Mouse (Mus musculus): ENCODE data around the gene Osbpl5. TPM values are rescaled to one million over a fixed set of nuclear protein-coding genes. Genes with fewer than 3 reads are reported as not detected.

The Osbpl5 gene
- polyA plus RNA-seq, 1 experiment from 2014 or later: 29.9 TPM

DNA sequence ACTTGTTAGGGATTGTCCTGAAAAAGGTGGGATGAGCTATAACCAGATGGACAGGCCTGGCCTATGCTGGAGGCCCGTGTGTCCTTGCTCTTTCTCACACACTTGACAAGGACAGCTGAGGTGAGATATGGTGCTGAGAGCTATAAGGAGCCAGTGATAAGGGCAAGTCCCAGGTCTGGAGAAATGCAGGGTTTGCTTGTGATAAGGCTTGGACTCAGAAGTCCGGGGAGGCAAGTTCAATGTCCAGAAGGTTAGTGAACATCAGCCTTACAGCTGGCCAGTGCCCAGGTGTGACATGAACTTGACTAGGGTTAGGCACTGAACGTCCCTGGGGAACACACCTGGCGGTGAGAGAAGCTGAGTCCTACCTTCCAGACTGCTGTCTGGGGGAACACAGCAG, 4.7 kb downstream of the Osbpl5 start:
- ATAC-seq (ENCODE audit: low FRiP score, low TSS enrichment): no peak
- Histone ChIP-seq H3K9me3 (ENCODE audit: control insufficient read depth, low read length) (no peaks in the 10 kb centered on the region), H3K27me3 (ENCODE audit: control insufficient read depth, insufficient read depth, low read length) (peaks cover 3% of the 10 kb centered on the region), H3K4me3 (ENCODE audit: low read depth, low read length) (no peak overlapping the region), H3K36me3 (ENCODE audit: control insufficient read depth, insufficient read depth, low read length) (no peaks in the 10 kb centered on the region), H3K4me2 (replicated peaks; ENCODE audit: low read depth) (no peak overlapping the region), H3K9ac (ENCODE audit: low read length) (no peak overlapping the region), H3K4me1 (replicated peaks; ENCODE audit: control insufficient read depth, insufficient read depth) (no peaks in the 10 kb centered on the region), H3K27ac (replicated peaks) (no peak overlapping the region)
- TF ChIP-seq EP300 (optimal IDR thresholded peaks at IDR 0.05) (no peak), CTCF (IDR thresholded peaks at IDR 0.05; ENCODE audit: low read depth) (no peak)
- 62% methylated on average over 4 of the region's 4 CpGs for WGBS
- DNase-seq (ENCODE audit: low spot score): no peak

DNA sequence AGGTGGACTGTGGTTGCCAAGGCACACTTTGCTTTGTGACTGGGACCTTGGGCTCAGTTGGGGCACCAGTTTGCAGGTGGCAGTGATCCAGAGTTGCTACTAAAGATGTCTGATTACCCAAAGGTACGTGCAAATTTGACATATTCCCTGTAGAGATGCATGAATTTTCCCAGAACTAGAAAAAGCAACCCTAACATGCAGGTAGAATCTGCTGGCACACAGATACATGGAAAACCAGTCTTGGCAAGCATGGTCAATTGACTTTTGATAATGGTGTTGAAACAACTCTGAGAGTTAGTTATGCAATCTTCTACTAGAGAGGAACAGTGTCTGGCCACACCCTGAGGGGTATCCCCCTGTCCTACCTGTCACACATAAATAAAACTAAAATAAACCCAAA, 5.4 kb downstream of the Osbpl5 start:
- H3K36me3 ChIP-seq (ENCODE audit: control insufficient read depth, insufficient read depth, low read length): no peaks in the 10 kb centered on the region
- 59% methylated on average over 1 of the region's 1 CpGs for WGBS
- peaks cover 3% of the 10 kb centered on the region for H3K27me3 ChIP-seq (ENCODE audit: control insufficient read depth, insufficient read depth, low read length)
- H3K9me3 ChIP-seq (ENCODE audit: control insufficient read depth, low read length): no peaks in the 10 kb centered on the region
- DNase-seq (ENCODE audit: low spot score) (no peak), ATAC-seq (ENCODE audit: low FRiP score, low TSS enrichment) (no peak)
- no peaks in the 10 kb centered on the region for H3K4me1 ChIP-seq (replicated peaks; ENCODE audit: control insufficient read depth, insufficient read depth)
- no peak for TF ChIP-seq EP300 (optimal IDR thresholded peaks at IDR 0.05)
- no peak for TF ChIP-seq CTCF (IDR thresholded peaks at IDR 0.05; ENCODE audit: low read depth)
- no peak overlapping the region for H3K4me2 ChIP-seq (replicated peaks; ENCODE audit: low read depth)
- no peak overlapping the region for H3K4me3 ChIP-seq (ENCODE audit: low read depth, low read length)
- no peak overlapping the region for H3K27ac ChIP-seq (replicated peaks)
- no peak overlapping the region for H3K9ac ChIP-seq (ENCODE audit: low read length)

DNA sequence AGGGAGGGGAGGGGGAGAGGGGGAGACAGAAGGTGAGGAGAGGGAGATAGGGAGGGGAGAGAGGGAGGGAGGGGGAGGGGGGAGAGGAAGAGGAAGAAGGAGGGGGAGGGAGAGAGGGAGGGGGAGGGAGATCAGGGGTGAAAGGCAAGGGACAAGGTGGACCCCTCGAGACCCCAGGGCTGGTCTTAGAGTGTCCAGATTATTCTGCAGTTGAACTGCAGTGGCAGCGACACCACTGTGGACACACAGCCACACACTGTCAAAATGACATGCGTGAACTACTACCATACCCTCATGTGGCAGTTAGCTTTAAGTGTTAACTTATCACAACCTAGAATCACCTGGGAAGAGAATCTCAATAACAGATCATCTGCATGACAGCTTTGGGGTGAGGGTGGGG, 7.7 kb downstream of the Osbpl5 start:
- H3K27ac ChIP-seq (replicated peaks): no peak overlapping the region
- WGBS: 67% methylated on average over 3 of the region's 3 CpGs
- H3K4me2 ChIP-seq (replicated peaks; ENCODE audit: low read depth): no peak overlapping the region
- no peaks in the 10 kb centered on the region for H3K4me1 ChIP-seq (replicated peaks; ENCODE audit: control insufficient read depth, insufficient read depth)
- no peak overlapping the region for H3K9ac ChIP-seq (ENCODE audit: low read length)
- no peak for ATAC-seq (ENCODE audit: low FRiP score, low TSS enrichment)
- H3K9me3 ChIP-seq (ENCODE audit: control insufficient read depth, low read length): no peaks in the 10 kb centered on the region
- no peak for DNase-seq (ENCODE audit: low spot score)
- TF ChIP-seq CTCF (IDR thresholded peaks at IDR 0.05; ENCODE audit: low read depth) (no peak), EP300 (optimal IDR thresholded peaks at IDR 0.05) (no peak)
- H3K36me3 ChIP-seq (ENCODE audit: control insufficient read depth, insufficient read depth, low read length): no peaks in the 10 kb centered on the region
- H3K4me3 ChIP-seq (ENCODE audit: low read depth, low read length): no peak overlapping the region
- H3K27me3 ChIP-seq (ENCODE audit: control insufficient read depth, insufficient read depth, low read length): no peaks in the 10 kb centered on the region

DNA sequence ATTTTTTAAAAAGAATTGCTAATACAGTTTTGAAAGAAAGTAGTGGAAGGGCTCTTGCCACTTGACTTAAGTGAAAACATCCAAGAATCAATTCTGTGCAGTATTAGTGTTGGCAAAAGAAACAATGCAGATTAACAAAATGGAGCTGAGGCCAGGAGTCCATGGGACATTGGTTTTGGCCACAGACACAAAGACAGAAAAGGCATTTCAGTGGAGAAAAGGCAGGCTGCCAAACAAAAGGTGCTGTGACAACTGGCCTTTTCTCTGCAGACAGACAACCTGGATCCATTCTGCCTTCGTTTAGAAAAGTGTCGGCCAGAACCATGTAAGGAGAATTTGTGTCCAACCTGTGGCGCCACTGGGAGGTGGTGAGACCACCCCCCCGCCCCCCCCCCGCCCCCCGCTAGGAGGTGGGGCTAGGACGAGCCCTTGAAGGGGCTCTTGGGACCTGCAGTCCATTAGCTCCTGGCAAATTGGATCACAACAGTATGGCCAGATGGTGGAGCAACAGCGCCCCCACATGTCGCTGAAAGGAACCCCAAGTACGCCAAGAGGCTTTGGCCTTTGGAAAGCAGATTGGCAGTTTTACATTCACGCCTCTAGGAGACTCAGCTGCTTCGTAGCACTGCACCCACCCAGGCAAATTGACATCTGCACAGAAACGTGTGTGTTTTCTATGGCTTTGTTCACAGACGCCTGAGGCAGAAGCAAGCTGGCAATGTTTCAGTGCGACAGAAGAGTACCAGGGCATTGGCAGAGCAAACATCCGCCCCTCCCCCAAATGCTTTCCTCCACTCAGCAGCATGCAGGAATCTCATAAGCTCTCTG, 8.5 kb downstream of the Osbpl5 start:
- ATAC-seq (ENCODE audit: low FRiP score, low TSS enrichment): peak; percentile 79
- H3K4me2 ChIP-seq (replicated peaks; ENCODE audit: low read depth): peak overlapping the region; percentile 47
- peak; percentile 93 for DNase-seq (ENCODE audit: low spot score)
- no peak overlapping the region for H3K27ac ChIP-seq (replicated peaks)
- WGBS: 4% methylated on average over 16 of the region's 16 CpGs
- no peak overlapping the region for H3K4me3 ChIP-seq (ENCODE audit: low read depth, low read length)
- TF ChIP-seq EP300 (optimal IDR thresholded peaks at IDR 0.05): no peak
- TF ChIP-seq CTCF (IDR thresholded peaks at IDR 0.05; ENCODE audit: low read depth): peak; percentile 94
- H3K27me3 ChIP-seq (ENCODE audit: control insufficient read depth, insufficient read depth, low read length): no peaks in the 10 kb centered on the region
- H3K9me3 ChIP-seq (ENCODE audit: control insufficient read depth, low read length): no peaks in the 10 kb centered on the region
- no peaks in the 10 kb centered on the region for H3K36me3 ChIP-seq (ENCODE audit: control insufficient read depth, insufficient read depth, low read length)
- H3K4me1 ChIP-seq (replicated peaks; ENCODE audit: control insufficient read depth, insufficient read depth): no peaks in the 10 kb centered on the region
- H3K9ac ChIP-seq (ENCODE audit: low read length): 0 out of 2 replicates have a peak overlapping the region, but pooled peaks have one; percentile 2

DNA sequence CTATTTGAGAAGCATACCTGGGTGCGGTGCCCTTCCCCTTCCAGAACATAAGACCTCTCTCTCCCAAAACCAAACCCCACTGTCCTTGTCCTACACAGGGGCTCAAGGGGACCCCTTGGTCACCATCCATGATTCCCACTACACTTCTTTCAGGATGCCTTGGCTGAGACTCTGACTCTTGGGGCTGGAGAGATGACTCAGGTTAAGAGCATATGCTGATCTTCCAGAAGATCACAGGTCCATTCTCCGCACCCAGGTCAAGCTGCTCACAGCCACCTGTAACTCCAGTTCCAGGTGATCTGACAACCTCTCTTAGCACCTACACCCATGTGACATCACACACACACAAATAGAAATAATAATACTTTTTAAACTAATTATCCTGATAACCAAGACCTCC, 16.1 kb downstream of the Osbpl5 start:
- 15% methylated on average over 2 of the region's 2 CpGs for WGBS
- H3K4me2 ChIP-seq (replicated peaks; ENCODE audit: low read depth): peak overlapping the region; percentile 94
- H3K9me3 ChIP-seq (ENCODE audit: control insufficient read depth, low read length): no peaks in the 10 kb centered on the region
- TF ChIP-seq CTCF (IDR thresholded peaks at IDR 0.05; ENCODE audit: low read depth): no peak
- TF ChIP-seq EP300 (optimal IDR thresholded peaks at IDR 0.05): no peak
- H3K4me1 ChIP-seq (replicated peaks; ENCODE audit: control insufficient read depth, insufficient read depth): peaks cover 15% of the 10 kb centered on the region
- peak overlapping the region; percentile 89 for H3K9ac ChIP-seq (ENCODE audit: low read length)
- ATAC-seq (ENCODE audit: low FRiP score, low TSS enrichment): peak; percentile 55
- peak overlapping the region; percentile 88 for H3K4me3 ChIP-seq (ENCODE audit: low read depth, low read length)
- H3K27ac ChIP-seq (replicated peaks): peak overlapping the region; percentile 97
- H3K27me3 ChIP-seq (ENCODE audit: control insufficient read depth, insufficient read depth, low read length): no peaks in the 10 kb centered on the region
- peak; percentile 41 for DNase-seq (ENCODE audit: low spot score)
- H3K36me3 ChIP-seq (ENCODE audit: control insufficient read depth, insufficient read depth, low read length): no peaks in the 10 kb centered on the region; the same call in 1 of the 2 replicates

All from stomach, postnatal 0 days (tissue).